Mouse (Mus musculus) midbrain, embryonic 11.5 days (tissue): ENCODE results near the gene Olfr769. TPM values are rescaled to one million over a fixed set of nuclear protein-coding genes. Genes with fewer than 3 reads are reported as not detected.

ENCODE experiments used
- polyA plus RNA-seq: library from polyadenylated mRNA; unstranded; fragments of >200 nt; fragmentation: Nextera tagmentation; extraction: Ambion mirVana; gene quantifications from 2 replicates; pipeline ENCODE4 v1.2.1, GENCODE M21; 2014

Gene Olfr769
- polyA plus RNA-seq, 1 experiment from 2014 or later: not detected

Other genes starting within 250 kb of the Olfr769 start
- gene Gdf11, start 226.1 kb downstream of the Olfr769 start, polyA plus RNA-seq: 10.0 and 10.2 TPM in 2 replicates
- gene Cd63, start 216.9 kb downstream of the Olfr769 start, polyA plus RNA-seq: 168 and 177 TPM in 2 replicates
- 11.3 TPM in 2 replicates for gene Rdh5, start 195.0 kb downstream of the Olfr769 start, polyA plus RNA-seq
- gene Bloc1s1, start 193.8 kb downstream of the Olfr769 start, polyA plus RNA-seq: 242 and 271 TPM in 2 replicates
- 1.6 and 1.7 TPM in 2 replicates for gene Itga7, start 184.0 kb downstream of the Olfr769 start, polyA plus RNA-seq
- not detected in 2 replicates for gene Mettl7b, start 156.9 kb downstream of the Olfr769 start, polyA plus RNA-seq
- not detected in 2 replicates for gene Olfr9, start 128.4 kb downstream of the Olfr769 start, polyA plus RNA-seq
- gene Olfr763, start 107.1 kb downstream of the Olfr769 start, polyA plus RNA-seq: not detected in 2 replicates
- gene Olfr764-ps1, start 78.0 kb downstream of the Olfr769 start, polyA plus RNA-seq: not detected in 2 replicates
- not detected in 2 replicates for gene Olfr765, start 67.9 kb downstream of the Olfr769 start, polyA plus RNA-seq
- gene Olfr766-ps1, start 48.9 kb downstream of the Olfr769 start, polyA plus RNA-seq: not detected in 2 replicates
- not detected in 2 replicates for gene Olfr767, start 35.0 kb downstream of the Olfr769 start, polyA plus RNA-seq
- not detected in 2 replicates for gene Olfr768, start 18.5 kb downstream of the Olfr769 start, polyA plus RNA-seq
- not detected in 2 replicates for gene Olfr770, start 21.1 kb upstream of the Olfr769 start, polyA plus RNA-seq
- not detected in 2 replicates for gene Olfr771, start 46.9 kb upstream of the Olfr769 start, polyA plus RNA-seq
- not detected in 2 replicates for gene Olfr772, start 60.1 kb upstream of the Olfr769 start, polyA plus RNA-seq
- gene Olfr773, start 69.6 kb upstream of the Olfr769 start, polyA plus RNA-seq: not detected in 2 replicates
- gene Olfr774, start 118.3 kb upstream of the Olfr769 start, polyA plus RNA-seq: not detected in 2 replicates
- gene Olfr775, start 130.6 kb upstream of the Olfr769 start, polyA plus RNA-seq: not detected in 2 replicates
- not detected in 2 replicates for gene Olfr776, start 141.3 kb upstream of the Olfr769 start, polyA plus RNA-seq
- not detected in 2 replicates for gene Olfr777, start 153.6 kb upstream of the Olfr769 start, polyA plus RNA-seq
- not detected in 2 replicates for gene Olfr780, start 200.3 kb upstream of the Olfr769 start, polyA plus RNA-seq
- not detected in 2 replicates for gene Olfr781, start 211.0 kb upstream of the Olfr769 start, polyA plus RNA-seq
- gene Olfr782, start 231.0 kb upstream of the Olfr769 start, polyA plus RNA-seq: not detected in 2 replicates